Mouse (Mus musculus) MEL (cell line): ENCODE measurements around the gene Tspan14. TPM values are rescaled to one million over a fixed set of nuclear protein-coding genes. Genes with fewer than 3 reads are reported as not detected.

Experiments used
- DNase-seq: peaks from one replicate; pipeline ENCODE4 v3.0.0; 2011; ENCODE audit warnings: low read depth, low spot score
- H3K27ac ChIP-seq: 2 replicates; pipeline ENCODE4 v1.5.1; 2012; ENCODE audit warnings: low read depth, mild to moderate bottlenecking, control low read depth, low read length, moderate library complexity; ENCODE audit not compliant: control insufficient read depth
- H3K27me3 ChIP-seq, 2 experiments: fragments of 150-350 bp in 1 of 2; sonication (generic) in 1 of 2; 2 replicates each; pipeline ENCODE4 v1.6.1; 2012; ENCODE audit warnings: low read length in 2 of 2, mild to moderate bottlenecking in 2 of 2, improper control_type of control experiment in 1 of 2, moderate library complexity in 1 of 2; ENCODE audit not compliant: insufficient read depth in 2 of 2, control insufficient read depth in 1 of 2
- H3K36me3 ChIP-seq, 2 experiments: 2 replicates each; pipeline ENCODE4 v1.6.1; 2012 to 2014; ENCODE audit warnings: low read length in 2 of 2, improper control_type of control experiment in 1 of 2, inconsistent platforms in 1 of 2, mild to moderate bottlenecking in 1 of 2; ENCODE audit not compliant: insufficient read depth in 2 of 2, control insufficient read depth in 1 of 2
- H3K4me1 ChIP-seq, 2 experiments: fragments of 150-350 bp in 1 of 2; sonication (generic) in 1 of 2; 2 replicates each; pipeline ENCODE4 v1.6.1; 2012; ENCODE audit warnings: low read length in 2 of 2, improper control_type of control experiment in 1 of 2, mild to moderate bottlenecking in 1 of 2; ENCODE audit not compliant: insufficient read depth in 2 of 2, control insufficient read depth in 1 of 2
- H3K4me3 ChIP-seq, 2 experiments: fragments of 150-350 bp in 1 of 2; sonication (generic) in 1 of 2; 2 replicates each; pipeline ENCODE4 v1.5.1; 2012; ENCODE audit warnings: low read depth in 2 of 2, low read length in 2 of 2, mild to moderate bottlenecking in 2 of 2, moderate library complexity in 2 of 2, control low read depth in 1 of 2, improper control_type of control experiment in 1 of 2; ENCODE audit not compliant: control insufficient read depth in 1 of 2, insufficient read depth in 1 of 2
- H3K79me2 ChIP-seq: 2 replicates; pipeline ENCODE4 v1.6.1; 2012; ENCODE audit warnings: mild to moderate bottlenecking, low read length, moderate library complexity; ENCODE audit not compliant: control insufficient read depth, poor library complexity, insufficient read depth
- H3K9ac ChIP-seq: 2 replicates; pipeline ENCODE4 v1.6.1; 2012; ENCODE audit warnings: low read depth, mild to moderate bottlenecking, control low read depth, low read length, moderate library complexity; ENCODE audit not compliant: control insufficient read depth, poor library complexity, severe bottlenecking
- H3K9me3 ChIP-seq: fragments of 150-350 bp; sonication (generic); replicated peaks from 2 replicates; pipeline ENCODE4 v1.6.1; 2012; ENCODE audit warnings: mild to moderate bottlenecking, low read length, improper control_type of control experiment, moderate library complexity; ENCODE audit not compliant: insufficient read depth
- BHLHE40 ChIP-seq: IDR thresholded peaks from 2 replicates; pipeline ENCODE4 v1.6.1; 2012; ENCODE audit warnings: low read depth, mild to moderate bottlenecking, inconsistent platforms, low read length, improper control_type of control experiment, borderline replicate concordance
- CHD2 ChIP-seq: IDR thresholded peaks from 2 replicates; pipeline ENCODE4 v1.6.1; 2011; ENCODE audit warnings: low read length, improper control_type of control experiment
- E2F4 ChIP-seq: IDR thresholded peaks from 2 replicates; pipeline ENCODE4 v1.6.1; 2011; ENCODE audit warnings: low read depth, low read length, improper control_type of control experiment, borderline replicate concordance
- ELF1 ChIP-seq: IDR thresholded peaks from 2 replicates; pipeline ENCODE4 v1.6.1; 2014; ENCODE audit warnings: low read depth, mild to moderate bottlenecking, inconsistent platforms, low read length, improper control_type of control experiment, moderate library complexity
- EP300 ChIP-seq, 2 experiments: IDR thresholded peaks; 2 replicates each; pipeline ENCODE4 v1.6.1; 2011; ENCODE audit warnings: improper control_type of control experiment in 2 of 2, low read length in 2 of 2, low read depth in 1 of 2, mild to moderate bottlenecking in 1 of 2
- ETS1 ChIP-seq: IDR thresholded peaks from 2 replicates; pipeline ENCODE4 v1.6.1; 2012; ENCODE audit warnings: low read depth, mild to moderate bottlenecking, inconsistent platforms, low read length, improper control_type of control experiment, moderate library complexity
- HCFC1 ChIP-seq: IDR thresholded peaks from 2 replicates; pipeline ENCODE4 v1.6.1; 2012; ENCODE audit warnings: low read depth, mild to moderate bottlenecking, inconsistent platforms, low read length, improper control_type of control experiment, moderate library complexity
- JUND ChIP-seq: IDR thresholded peaks from 2 replicates; pipeline ENCODE4 v1.6.1; 2011; ENCODE audit warnings: low read depth, mild to moderate bottlenecking, improper control_type of control experiment, low read length
- MAFK ChIP-seq: IDR thresholded peaks from 2 replicates; pipeline ENCODE4 v1.6.1; 2011; ENCODE audit warnings: low read depth, mild to moderate bottlenecking, low read length, improper control_type of control experiment, borderline replicate concordance
- MAX ChIP-seq: IDR thresholded peaks from 2 replicates; pipeline ENCODE4 v1.6.1; 2011; ENCODE audit warnings: low read length, improper control_type of control experiment
- MAZ ChIP-seq: IDR thresholded peaks from 2 replicates; pipeline ENCODE4 v1.6.1; 2012; ENCODE audit warnings: low read depth, mild to moderate bottlenecking, inconsistent platforms, low read length, improper control_type of control experiment
- MXI1 ChIP-seq: IDR thresholded peaks from 2 replicates; pipeline ENCODE4 v1.6.1; 2011; ENCODE audit warnings: mild to moderate bottlenecking, low read depth, low read length, improper control_type of control experiment
- MYC ChIP-seq: IDR thresholded peaks from 2 replicates; pipeline ENCODE4 v1.6.1; 2011; ENCODE audit warnings: low read depth, mild to moderate bottlenecking, low read length, improper control_type of control experiment, moderate library complexity
- NELFE ChIP-seq: IDR thresholded peaks from 2 replicates; pipeline ENCODE4 v1.6.1; 2011; ENCODE audit warnings: low read depth, low read length, improper control_type of control experiment
- NRF1 ChIP-seq: IDR thresholded peaks from 2 replicates; pipeline ENCODE4 v1.6.1; 2014; ENCODE audit warnings: low read depth, mild to moderate bottlenecking, inconsistent platforms, low read length, improper control_type of control experiment, moderate library complexity; ENCODE audit not compliant: poor library complexity, insufficient read depth, severe bottlenecking
- POLR2A ChIP-seq, 2 experiments: IDR thresholded peaks; 2 replicates each; pipeline ENCODE4 v1.6.1; 2011 to 2012; ENCODE audit warnings: low read length in 2 of 2, mild to moderate bottlenecking in 2 of 2, control low read depth in 1 of 2, improper control_type of control experiment in 1 of 2, low read depth in 1 of 2, moderate library complexity in 1 of 2; ENCODE audit not compliant: control insufficient read depth in 1 of 2, insufficient read depth in 1 of 2, poor library complexity in 1 of 2
- POLR2AphosphoS2 ChIP-seq: IDR thresholded peaks from 2 replicates; pipeline ENCODE4 v1.6.1; 2011; ENCODE audit warnings: low read length, improper control_type of control experiment
- POLR2AphosphoS5 ChIP-seq: IDR thresholded peaks from 2 replicates; pipeline ENCODE4 v1.6.1; 2012; ENCODE audit warnings: low read depth, borderline replicate concordance, mild to moderate bottlenecking, inconsistent platforms, low read length, moderate library complexity, mixed read lengths
- RCOR1 ChIP-seq: IDR thresholded peaks from 2 replicates; pipeline ENCODE4 v1.6.1; 2012; ENCODE audit warnings: low read depth, mild to moderate bottlenecking, inconsistent platforms, low read length, improper control_type of control experiment
- SMC3 ChIP-seq: IDR thresholded peaks from 2 replicates; pipeline ENCODE4 v1.6.1; 2011; ENCODE audit warnings: low read depth, low read length, improper control_type of control experiment
- USF1 ChIP-seq: IDR thresholded peaks from 2 replicates; pipeline ENCODE4 v1.6.1; 2014; ENCODE audit warnings: low read depth, mild to moderate bottlenecking, inconsistent platforms, low read length, improper control_type of control experiment, moderate library complexity
- ZC3H11A ChIP-seq: IDR thresholded peaks from 2 replicates; pipeline ENCODE4 v1.6.1; 2012; ENCODE audit warnings: low read depth, mild to moderate bottlenecking, inconsistent platforms, low read length, improper control_type of control experiment
- ZKSCAN1 ChIP-seq: IDR thresholded peaks from 2 replicates; pipeline ENCODE4 v1.6.1; 2012; ENCODE audit warnings: low read depth, mild to moderate bottlenecking, inconsistent platforms, low read length, improper control_type of control experiment, moderate library complexity
- ZMIZ1 ChIP-seq: IDR thresholded peaks from 2 replicates; pipeline ENCODE4 v1.6.1; 2012; ENCODE audit warnings: low read depth, mild to moderate bottlenecking, inconsistent platforms, low read length, improper control_type of control experiment, moderate library complexity
- ZNF384 ChIP-seq: IDR thresholded peaks from 2 replicates; pipeline ENCODE4 v1.6.1; 2012; ENCODE audit warnings: low read depth, mild to moderate bottlenecking, inconsistent platforms, low read length, improper control_type of control experiment
- polyA plus RNA-seq, 2 experiments: library from polyadenylated mRNA; stranded (reverse) in 1 of 2; unstranded in 1 of 2; fragments of >175 nt in 1 of 2; fragments of >200 nt in 1 of 2; gene quantifications; 2 replicates each; pipeline versions ENCODE4 v1.2.1 to v1.2.4; 2012; ENCODE audit warnings: low replicate concordance in 2 of 2, low read depth in 1 of 2; ENCODE audit not compliant: insufficient read length in 2 of 2, insufficient read depth in 1 of 2, missing spikeins in 1 of 2
- total RNA-seq: library from RNA; depleted of rRNA; stranded (reverse); fragments of 300-350 nt; gene quantifications from 2 replicates; pipeline ENCODE4 v1.2.3, GENCODE M21; 2012

Gene Tspan14
- total and polyA plus RNA-seq, 3 experiments = 24.8 to 29.9 TPM; not detected in 1

DNA sequence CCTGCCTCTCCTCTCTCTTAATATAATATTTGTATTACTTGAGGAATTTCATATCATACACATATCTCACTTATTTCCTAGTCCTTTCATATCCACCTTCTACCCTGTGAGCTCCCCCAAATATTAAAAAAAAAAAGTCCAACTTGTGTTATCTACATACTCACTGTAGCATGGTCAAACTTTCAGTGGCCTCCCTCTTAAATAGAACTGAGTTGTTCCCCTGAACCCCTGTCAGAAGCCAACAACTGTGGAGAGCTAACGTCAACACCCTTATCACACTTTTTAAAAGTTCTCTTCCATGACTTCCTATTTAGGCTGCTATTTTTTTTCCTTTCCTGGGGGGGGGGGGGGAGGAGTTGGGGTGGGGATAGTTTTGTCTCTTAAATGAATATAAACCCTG, 80.9 kb downstream of the Tspan14 start:
- Histone ChIP-seq H3K4me1 (peaks cover 6 to 7% of the 10 kb centered on the region in 2 experiments), H3K4me3 (no peak overlapping the region), H3K9ac (no peak overlapping the region), H3K79me2 (no peaks in the 10 kb centered on the region), H3K9me3 (no peaks in the 10 kb centered on the region), H3K36me3 (peaks cover 0 to 12% of the 10 kb centered on the region in 2 experiments; a peak in 2 of 4 replicates), H3K27ac (no peak overlapping the region), H3K27me3 (no peaks in the 10 kb centered on the region)
- no peak for TF ChIP-seq EP300 (IDR thresholded peaks at IDR 0.05; ENCODE audit: low read depth in 1 of 2, low read length in 2 of 2)
- no peak for TF ChIP-seq NELFE
- peak; percentile 85 for TF ChIP-seq ZNF384
- TF ChIP-seq ETS1 = 0 out of 2 replicates have a peak, but pooled peaks have one; percentile 21
- peak; percentile 59 for DNase-seq

DNA sequence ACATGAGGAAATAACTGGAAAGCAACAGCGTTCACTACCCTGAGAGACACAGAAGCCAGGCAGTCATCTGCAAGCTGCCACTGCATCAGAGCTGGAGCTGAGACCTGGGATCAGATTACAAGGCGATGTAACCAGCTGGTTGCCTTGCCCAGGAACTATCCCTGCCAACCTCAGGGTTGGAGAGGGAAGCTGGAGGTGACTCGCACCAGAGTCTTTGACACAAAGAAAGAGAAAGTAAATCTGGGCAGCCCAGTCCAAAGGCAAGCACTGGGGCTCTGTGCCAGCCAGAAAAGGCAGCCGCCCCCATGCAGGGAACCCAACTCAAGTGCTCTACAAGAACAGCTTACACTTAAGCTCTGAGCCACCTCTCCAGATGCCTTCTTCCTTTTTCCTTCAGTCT, 81.4 kb downstream of the Tspan14 start:
- Histone ChIP-seq H3K4me3 (no peak overlapping the region), H3K9me3 (no peaks in the 10 kb centered on the region), H3K27me3 (no peaks in the 10 kb centered on the region), H3K27ac (no peak overlapping the region), H3K4me1 (peaks cover 6 to 7% of the 10 kb centered on the region in 2 experiments), H3K79me2 (no peaks in the 10 kb centered on the region), H3K9ac (no peak overlapping the region), H3K36me3 (peaks cover 0 to 12% of the 10 kb centered on the region in 2 experiments; a peak in 2 of 4 replicates)
- TF ChIP-seq ZMIZ1 = no peak
- no peak for TF ChIP-seq ZNF384
- no peak for TF ChIP-seq ZC3H11A
- no peak for TF ChIP-seq HCFC1
- TF ChIP-seq MAFK = no peak
- no peak for TF ChIP-seq BHLHE40
- no peak for TF ChIP-seq EP300 (IDR thresholded peaks at IDR 0.05; ENCODE audit: low read depth in 1 of 2, low read length in 2 of 2)
- no peak for TF ChIP-seq POLR2A (IDR thresholded peaks at IDR 0.05; ENCODE audit: control insufficient read depth in 1 of 2, insufficient read depth in 1 of 2, low read depth in 1 of 2, low read length in 2 of 2, poor library complexity in 1 of 2)
- no peak for TF ChIP-seq MAZ
- no peak for TF ChIP-seq NELFE
- TF ChIP-seq POLR2AphosphoS2 = no peak
- no peak for TF ChIP-seq MXI1
- no peak for TF ChIP-seq RCOR1
- TF ChIP-seq MYC = no peak
- no peak for TF ChIP-seq CHD2
- DNase-seq = peak; percentile 42

- H3K36me3 ChIP-seq = no peaks in the 10 kb centered on the region
- H3K27ac ChIP-seq = no peak overlapping the region
- no peaks in the 10 kb centered on the region; a peak in 2 of 4 replicates for H3K27me3 ChIP-seq
- no peaks in the 10 kb centered on the region for H3K9me3 ChIP-seq
- TF ChIP-seq BHLHE40 (no peak), MAFK (no peak), E2F4 (no peak), POLR2AphosphoS5 (no peak), ZNF384 (no peak), ZKSCAN1 (no peak), MAX (no peak), SMC3 (no peak), POLR2AphosphoS2 (no peak), MYC (no peak), ZC3H11A (no peak), JUND (no peak), RCOR1 (no peak), ELF1 (no peak), NRF1 (no peak), USF1 (no peak), ZMIZ1 (no peak), MXI1 (no peak)
- H3K9ac ChIP-seq = no peak overlapping the region
- H3K79me2 ChIP-seq = no peaks in the 10 kb centered on the region
- DNase-seq = no peak
- no peak overlapping the region for H3K4me3 ChIP-seq
- H3K4me1 ChIP-seq = no peaks in the 10 kb centered on the region
Measured at GRCm38 (mm10) chr14:40874565-40874964, 92.0 kb downstream of the Tspan14 start.
